Mouse (Mus musculus): ENCODE data around the gene Nf2.
A peak's percentile ranks its signal among the peaks of the same experiment; 100 is the strongest.

Nf2 gene

DNA sequence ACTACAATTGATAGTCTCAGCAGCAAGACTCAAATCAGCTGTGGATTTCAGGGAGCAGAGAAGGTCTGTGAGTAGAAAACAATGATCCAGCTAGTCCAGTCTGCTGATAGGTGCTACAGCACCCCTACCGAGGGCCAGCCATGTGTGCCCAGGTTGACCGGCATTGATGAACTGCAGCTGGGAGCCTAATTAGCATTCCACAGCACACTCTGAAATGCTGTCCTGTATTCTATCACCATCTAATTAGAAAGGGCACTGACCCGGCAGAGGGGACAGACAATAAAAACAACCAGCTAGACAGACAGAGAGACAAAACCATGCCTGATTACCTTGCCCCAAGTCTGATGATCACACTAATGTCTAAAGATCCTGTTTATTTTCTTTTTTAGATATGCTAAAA lies 56.3 kb downstream of the Nf2 start:
- no peak for DNase-seq (ENCODE audit: low spot score)

DNA sequence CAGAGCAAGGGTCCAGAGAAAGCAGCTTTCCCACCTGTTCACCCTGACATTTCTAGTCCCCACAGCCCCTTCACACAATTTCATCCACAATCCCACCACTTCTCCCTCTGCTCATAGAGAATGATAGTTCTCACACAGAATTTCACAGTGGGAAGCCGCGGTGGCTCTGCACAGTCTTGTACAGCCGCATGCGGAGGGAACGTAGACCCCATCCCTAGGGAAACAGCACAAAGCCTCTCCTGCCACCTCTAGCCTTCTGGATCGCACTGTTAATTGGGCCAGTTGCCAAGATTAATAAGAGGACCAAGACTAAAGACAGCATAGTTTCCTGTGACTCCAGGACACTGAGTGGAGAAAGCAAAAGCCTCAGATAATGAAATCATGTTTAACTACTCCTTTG lies 57.8 kb downstream of the Nf2 start:
- no peak for DNase-seq (ENCODE audit: low spot score)

DNA sequence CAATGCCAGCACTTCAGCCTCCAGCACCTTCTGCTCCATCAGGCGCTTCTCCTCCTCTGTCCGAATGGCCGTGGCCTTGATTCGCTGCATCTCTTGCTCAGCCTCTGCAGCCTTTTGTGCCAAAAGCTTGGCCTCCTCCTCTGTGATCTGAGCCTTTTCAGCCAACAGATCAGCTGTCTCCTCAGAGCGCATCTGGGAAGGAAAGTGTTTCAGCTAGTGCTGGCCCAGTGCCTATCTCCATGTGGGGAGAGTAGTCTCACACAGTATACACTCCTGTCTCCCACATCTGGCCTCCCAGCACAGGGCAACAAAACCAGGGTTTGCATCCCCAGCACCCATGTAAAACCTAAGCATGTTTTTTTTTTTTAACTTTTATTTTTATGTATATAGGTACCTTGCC lies 59.6 kb downstream of the Nf2 start:
- no peak for DNase-seq (ENCODE audit: low spot score)

DNA sequence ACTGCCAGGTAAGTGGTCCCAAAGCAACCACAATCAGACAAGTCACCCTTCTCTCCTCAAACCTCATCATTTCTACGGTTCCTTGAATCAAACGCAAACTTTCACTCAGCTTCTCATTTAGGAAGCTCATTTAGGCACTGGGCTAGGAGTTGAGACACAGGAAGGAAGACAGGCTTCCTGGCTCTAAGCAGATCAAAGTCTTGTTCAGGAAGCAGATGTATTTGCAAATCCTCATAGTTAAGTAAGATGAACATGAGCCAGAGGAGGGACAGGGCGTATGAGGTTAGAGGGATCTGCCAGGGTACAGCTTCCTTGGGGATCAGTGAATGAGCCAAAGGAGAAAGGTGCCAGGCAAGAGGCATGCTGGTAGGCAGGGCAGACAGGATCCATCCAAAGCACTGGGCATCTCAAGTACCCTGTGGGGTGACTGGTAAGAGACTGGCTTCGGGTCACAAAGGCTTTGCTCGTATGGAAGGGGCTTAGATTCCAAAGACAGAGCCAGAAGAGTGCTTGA lies 64.7 kb downstream of the Nf2 start:
- DNase-seq (ENCODE audit: low spot score) = no peak

DNA sequence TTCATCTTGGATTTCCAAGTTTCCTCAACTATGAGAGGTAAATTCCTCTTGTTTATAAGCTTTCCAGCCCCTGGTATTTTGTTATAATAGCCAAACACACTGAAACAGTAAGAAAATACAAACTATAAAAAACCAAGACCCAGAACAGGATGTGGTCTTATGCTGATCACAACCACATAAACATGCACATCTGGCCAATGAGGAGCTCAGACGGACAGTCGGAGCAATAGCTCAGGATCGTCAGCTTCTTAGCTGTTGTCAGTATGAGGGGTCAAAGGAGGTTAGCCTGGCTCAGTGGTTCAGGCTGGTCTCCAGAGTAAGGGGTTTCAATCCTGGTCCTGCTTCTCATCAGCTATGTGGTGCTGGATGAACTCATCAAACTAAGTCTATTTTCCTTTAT lies 66.2 kb downstream of the Nf2 start:
- DNase-seq (ENCODE audit: low spot score) = no peak

DNA sequence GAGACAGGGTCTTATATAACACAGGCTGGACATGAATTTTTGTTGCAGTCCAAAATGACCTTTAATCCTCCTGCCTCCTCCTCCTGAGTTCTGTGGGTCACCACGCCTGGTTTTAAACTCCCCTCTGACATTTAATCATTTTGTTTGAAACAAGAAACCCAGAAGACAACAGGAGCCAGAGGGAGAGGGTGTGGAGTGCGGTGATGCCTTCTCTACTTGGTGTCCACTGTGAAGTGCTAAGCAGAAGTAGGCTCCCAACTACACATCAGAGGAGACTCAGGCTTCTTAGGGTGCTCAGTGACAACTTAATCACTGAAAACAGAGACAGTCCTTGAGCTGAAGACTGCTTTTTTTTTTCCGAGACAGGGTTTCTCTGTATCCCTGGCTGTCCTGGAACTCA lies 68.4 kb downstream of the Nf2 start:
- no peak for DNase-seq (ENCODE audit: low spot score)

DNA sequence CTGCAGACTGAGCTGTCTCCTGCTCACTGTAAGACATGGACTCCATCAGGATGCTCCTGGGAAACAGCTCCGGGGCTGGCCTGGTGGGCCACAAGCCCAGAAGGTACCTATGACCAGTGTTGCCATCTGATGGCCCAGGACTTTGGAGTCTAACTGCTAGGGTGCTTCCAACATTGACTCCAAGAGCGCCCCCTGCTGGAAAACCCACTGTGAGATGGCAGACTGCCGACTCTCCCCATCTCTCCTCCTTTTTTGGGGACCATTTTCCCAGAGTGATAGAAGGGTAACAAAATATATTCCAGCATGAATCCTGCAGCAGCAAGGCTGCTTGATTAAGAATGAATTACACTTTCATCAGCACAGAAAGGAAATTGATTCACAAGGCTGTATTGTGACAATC lies 76.4 kb downstream of the Nf2 start:
- peak; percentile 50 for DNase-seq (ENCODE audit: low spot score)

DNA sequence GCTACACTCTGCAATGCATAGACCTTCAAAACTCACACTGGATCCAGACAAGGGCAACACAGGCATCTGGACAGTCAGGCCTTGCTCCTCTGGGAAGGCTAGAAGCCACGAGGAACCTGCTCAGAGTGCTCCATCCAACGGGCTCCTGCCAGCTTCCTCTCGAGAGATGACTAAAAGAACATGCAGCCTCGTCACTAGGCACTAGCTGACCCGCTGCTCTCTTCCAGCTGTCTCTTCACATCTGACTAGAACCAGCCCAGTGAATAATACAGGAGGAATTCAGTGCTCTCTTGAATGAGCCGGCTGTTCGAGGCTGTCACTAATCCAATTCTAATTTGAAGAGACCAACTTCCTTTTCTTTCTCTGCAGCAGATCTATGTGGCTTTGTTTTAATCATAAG lies 77.6 kb downstream of the Nf2 start:
- no peak for DNase-seq (ENCODE audit: low spot score)

DNA sequence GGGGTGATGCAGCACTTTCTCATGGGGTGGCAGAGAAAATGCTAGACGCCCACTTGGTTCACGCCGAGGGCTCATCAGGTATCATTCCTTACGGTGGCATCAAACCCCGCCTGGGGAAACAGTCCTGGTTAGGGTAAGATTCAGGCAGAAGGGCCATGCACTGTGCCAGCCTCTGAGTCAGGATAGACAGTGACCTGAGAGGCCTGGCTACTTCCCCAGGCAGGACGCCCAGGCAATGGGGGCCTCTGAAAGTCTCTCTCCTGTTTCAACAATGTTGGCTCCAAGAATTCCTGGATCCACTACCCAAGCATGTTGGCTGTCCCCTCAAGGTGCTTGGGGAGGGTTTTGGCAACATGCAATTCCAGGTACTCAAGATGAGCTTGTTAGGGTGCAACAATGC lies 79.5 kb downstream of the Nf2 start:
- DNase-seq (ENCODE audit: low spot score) = no peak

DNA sequence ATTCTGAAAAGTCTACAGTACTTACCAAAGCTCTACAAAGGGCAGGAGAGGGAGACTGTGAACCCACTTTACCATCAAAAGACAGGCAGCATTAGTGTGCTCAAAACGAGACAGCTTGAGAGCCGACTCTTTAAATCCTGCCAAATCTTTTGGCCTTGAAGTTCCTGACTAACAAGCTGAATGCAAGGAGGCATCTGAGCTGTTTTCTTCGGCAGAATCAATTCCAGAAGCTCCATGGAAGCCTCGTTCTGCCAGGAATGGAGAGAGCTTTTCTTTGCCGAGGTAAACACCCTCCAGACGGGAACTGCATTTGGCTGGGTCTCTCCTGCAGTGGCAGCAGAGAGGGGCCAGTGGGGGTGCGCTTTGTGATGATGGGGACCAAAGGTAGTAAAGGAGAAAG lies 80.0 kb downstream of the Nf2 start:
- no peak for DNase-seq (ENCODE audit: low spot score)

DNA sequence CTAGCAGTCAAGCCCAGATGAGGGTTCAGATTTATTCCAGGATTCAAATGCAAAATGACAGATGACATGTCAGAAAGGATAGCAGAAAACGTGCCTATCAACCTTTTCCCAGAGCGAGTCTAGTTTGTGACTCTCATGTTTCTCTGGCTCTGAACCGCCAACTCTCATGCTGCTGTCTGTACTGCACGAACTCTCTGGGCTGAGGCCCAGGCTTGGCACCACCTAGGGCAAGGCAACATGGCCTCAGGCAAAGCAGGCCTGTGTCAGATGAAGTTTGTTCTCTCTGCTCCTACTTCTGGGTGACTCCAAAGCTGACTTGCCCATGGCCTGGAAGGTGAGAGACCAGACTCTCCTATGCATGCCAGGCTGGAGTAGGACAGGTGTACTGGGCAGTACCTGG lies 80.9 kb downstream of the Nf2 start:
- DNase-seq (ENCODE audit: low spot score) = no peak

DNA sequence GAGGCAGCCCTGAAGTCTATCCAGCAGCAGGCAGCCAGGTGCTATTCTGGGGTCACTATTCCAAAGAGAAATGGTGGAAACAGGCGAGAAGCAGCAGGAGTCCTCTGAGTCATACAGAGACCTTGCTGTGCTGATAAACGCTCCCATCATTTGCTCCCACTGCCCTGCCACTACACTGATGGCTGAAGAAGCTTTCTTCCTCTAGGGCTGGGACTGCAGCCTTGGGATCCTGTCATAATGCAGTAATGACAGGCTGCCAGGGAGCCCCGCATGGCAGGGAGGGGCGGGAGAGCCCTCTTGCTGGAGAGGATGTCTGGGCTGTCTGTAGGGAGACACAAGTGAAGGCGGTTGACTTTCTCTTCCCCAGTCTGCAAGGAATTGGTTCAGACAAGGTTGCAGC lies 84.9 kb downstream of the Nf2 start:
- no peak for DNase-seq (ENCODE audit: low spot score)

DNA sequence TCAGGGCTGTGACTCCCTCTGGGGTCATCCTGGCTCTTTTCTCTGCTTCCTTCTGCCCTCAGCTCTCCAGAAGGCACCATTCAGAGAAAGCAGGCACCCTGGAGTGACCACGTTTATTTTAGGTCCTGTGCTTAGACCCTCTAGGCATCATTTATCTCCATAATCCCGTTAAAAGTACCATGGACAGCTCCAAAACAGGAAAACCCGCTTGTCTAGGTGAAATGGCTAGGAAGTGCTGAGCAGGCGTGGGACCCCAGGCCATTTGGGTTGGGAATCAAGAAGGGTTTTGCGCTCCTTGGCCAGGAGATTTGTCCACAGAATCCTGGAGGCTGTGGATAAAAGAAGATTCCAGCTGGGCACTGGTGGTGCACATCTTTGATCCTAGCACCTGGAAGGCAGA lies 85.7 kb downstream of the Nf2 start:
- DNase-seq (ENCODE audit: low spot score) = no peak

DNA sequence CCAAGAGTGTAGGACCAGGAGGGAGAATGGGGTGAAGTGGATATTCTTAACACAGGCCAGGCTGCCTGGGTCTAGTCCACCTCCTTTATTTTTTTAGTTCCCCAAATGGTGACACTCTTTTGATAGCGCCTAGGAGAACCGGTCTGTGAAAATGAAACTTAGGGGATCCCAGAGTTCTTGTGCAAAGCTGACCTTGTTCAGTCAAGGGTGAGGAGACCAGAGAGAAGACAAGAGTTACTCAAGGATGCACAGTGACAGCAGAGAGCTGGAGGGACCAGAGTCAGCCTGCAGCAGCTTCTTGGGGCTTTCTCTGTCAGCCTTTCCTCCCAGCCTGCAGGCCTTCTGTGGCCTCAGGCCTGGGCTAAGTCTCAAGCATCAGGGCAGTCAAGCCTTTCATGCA lies 86.8 kb downstream of the Nf2 start:
- no peak for DNase-seq (ENCODE audit: low spot score)

DNA sequence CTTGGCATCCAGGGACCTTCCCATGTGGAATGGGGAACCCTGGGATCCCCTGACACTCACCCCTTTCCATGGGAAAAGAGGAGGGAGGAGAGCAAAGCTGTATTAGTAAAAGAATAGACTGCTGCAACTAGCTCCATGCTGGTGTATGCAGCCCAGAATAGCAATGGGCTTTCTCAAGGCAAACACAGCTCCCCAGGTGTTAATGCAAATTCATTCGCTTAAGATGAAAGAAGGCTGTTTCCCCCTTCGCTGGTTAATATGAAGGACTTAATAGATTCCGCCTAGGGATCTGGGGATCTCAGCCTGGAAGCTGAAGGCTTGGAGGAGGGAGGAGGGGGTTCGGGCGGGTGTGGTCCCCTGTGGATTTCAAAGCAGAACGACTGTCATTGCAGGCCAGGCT lies 87.3 kb downstream of the Nf2 start:
- DNase-seq (ENCODE audit: low spot score) = no peak

DNA sequence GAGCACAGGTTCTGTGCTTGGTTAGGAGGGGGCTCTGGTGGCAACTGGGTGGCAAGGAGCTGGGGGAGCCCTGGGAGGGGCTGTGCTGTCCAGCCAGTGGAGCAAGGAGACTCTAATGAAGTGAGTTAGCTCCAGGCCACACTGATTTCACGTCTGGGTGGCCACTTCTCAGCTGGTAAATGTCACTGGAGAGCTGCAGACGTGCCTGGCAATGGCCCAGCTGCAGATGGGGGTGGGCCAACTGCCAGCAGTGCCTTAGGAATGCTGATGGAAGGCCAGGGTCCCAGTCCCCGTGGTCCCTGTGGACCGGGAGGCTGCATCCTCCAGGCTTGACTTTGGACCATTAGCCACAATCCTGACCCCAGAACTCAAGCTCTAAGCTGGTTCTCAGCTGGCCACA lies 88.9 kb downstream of the Nf2 start:
- DNase-seq (ENCODE audit: low spot score) = no peak

DNA sequence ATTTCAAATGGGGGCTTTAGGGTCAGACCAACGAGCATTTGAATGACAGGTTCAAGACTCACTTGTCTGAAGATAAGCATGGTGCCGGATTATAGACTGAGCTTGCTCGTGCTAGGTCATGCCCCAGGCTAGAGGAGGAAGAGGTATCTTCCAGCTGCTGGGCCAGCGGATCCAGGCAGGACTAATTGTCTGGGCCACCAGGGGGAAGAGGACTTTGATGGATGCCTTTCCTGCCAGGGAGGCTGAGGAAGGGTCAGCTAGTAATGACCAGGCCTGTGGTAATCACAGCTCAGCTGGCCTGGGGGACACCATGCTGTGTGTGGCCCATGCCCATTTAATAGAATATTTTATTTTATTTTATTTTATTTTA lies 91.6 kb downstream of the Nf2 start:
- no peak for DNase-seq (ENCODE audit: low spot score)

DNA sequence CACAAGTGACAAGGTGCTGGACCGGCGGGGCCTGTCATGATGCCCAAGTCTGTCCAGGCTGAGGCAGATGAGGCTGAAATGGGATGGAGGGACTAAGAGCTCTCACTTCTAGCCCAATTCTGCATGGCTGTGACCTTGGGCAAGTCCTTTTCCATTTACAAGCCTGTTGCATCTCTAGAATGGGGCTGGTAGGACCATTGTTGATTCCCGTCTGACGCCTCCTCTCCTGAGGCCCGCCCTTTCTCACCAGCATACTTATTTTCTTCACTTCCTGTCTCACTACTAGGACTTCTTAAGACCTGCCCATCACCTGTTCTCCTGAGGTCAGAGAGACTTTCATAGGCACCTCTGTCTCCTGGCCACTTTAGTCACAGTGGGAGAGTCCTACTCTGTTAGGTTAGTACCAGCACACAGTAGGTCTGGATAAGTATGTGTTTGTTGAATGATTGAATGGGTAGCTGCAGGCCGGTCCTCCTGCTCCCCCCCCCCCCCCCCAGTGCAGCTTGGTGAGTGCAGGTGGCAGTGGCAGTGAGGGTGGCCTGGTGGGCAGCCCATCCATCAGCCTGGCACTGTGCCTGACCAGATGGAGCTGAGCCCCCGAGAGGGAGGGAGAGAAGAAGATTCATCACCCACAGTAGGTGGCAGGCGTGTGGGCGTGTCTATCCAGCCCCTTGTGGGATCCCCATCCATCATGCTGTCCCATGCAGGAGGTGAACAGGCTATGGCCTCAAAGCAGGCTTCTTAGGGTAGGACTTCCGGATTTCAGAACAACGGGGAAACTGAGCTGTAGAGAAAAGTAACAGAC lies 92.2 kb downstream of the Nf2 start:
- no peak for DNase-seq (ENCODE audit: low spot score)

DNA sequence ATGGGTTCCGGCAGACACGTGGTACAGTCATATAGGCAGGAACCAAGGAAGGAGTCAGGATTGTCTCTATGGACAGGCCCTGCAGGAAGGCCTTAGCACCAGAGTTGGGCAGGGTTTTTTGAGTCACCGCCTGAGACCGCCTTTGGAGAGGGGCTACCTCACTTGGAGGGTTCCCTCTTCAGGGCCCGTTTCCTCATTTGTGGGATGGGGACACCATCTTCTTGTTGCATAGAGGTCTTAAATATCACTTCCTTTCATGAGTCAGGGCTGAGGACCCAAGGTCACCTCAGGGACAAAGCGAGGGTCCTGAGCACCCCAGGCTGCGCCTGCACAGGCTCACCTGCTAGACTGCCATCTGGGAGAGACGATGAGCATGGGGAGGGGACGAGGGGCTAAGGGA lies 92.9 kb downstream of the Nf2 start:
- no peak for DNase-seq (ENCODE audit: low spot score)

DNA sequence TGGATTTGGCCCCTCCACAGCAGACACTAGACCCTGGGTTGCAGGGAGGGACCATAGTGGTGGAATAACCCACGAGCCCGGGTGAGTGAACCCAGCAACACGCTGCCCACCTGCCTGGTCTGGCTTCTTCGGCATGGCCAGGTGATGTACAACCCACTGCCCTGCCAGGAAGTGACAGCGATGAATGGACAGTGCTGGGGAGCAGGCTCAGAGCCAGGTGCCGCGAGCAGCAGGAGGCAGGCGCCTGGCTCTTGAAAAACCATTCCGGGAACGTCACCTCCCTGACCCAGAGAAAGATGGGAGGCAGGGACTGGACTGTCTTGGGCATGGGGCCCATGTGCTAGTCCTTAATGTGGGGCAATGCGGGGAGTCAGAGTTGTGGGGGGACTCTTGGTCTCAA lies 94.5 kb downstream of the Nf2 start:
- no peak for DNase-seq (ENCODE audit: low spot score)

DNA sequence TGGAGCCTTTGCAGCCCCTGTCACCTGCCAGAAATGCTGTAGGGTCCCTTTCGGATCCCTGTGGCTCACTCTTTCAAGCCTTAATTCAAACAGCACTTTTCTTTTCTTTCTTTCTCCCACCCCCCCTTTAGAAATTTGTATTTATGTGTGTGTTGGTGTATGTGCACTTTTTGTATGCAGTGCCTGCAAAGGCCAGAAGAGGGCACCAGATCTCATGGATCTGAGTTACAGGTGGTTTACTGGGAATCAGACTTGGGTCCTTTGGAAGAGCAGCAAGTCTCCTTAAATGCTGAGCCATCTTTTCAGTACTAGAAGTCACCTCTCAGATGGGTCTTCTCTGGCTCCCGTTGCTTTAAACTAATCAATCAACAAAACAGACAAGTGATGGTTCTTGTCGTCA lies 95.3 kb downstream of the Nf2 start:
- DNase-seq (ENCODE audit: low spot score) = no peak

DNA sequence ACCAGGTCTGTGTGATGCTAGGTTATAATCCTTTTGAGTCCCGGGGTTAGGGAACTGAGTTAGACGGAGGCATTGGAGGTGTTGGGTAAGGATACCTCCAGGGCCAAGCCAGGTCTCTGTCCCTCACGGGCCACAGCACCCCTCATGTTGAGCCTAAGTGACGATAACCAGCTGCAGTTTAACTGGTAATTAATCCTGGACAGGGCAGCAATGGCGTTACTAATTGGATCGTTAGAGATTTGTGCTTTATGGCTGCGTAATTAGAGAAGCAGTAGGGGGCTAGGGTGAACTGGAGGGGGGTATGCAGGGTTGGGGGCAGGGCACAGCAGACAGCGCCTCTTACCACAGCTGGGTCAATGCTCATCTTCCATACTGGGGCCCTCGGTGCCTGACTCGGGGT lies 96.5 kb downstream of the Nf2 start:
- DNase-seq (ENCODE audit: low spot score) = no peak

DNA sequence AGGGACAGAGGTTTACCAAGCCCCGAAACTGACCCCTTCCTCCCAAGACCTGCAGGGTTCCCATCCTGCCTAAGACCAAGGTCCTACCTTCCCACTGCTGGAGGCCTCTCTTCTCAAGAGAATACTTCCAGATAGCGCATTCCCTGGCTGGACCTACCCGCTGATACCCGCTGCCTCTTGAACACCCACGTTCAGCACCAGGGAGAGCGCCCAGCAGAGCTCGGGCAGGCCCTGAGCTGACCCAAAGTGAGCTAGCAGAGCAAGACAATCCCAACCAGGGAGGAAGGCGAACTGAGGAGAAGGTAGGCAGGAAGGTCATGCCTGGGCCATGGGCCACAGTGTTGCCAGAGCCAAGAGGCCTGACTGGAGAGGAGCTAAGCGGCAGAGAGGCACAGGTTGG lies 99.1 kb downstream of the Nf2 start:
- DNase-seq (ENCODE audit: low spot score) = peak; percentile 61

DNA sequence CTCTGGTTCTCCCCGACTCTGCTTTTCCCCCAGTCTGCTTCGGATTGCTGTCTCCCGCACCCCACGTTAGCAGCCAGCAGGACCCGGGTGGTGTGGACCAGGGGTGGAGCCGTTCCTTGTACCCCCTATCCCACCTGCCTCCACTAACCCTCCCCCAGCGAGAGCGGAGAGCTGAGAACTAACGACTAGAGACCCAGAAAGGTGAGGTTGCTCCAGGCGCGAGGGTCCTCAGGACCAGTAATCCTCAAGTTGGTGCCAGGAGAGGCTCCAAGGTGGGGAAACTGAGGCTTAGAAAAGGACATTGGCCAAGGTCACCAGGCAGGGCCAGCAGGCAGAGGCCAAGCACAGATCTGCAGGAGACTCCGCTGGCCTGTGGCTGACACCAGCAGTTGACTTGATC lies 102.1 kb downstream of the Nf2 start:
- DNase-seq (ENCODE audit: low spot score) = no peak

DNA sequence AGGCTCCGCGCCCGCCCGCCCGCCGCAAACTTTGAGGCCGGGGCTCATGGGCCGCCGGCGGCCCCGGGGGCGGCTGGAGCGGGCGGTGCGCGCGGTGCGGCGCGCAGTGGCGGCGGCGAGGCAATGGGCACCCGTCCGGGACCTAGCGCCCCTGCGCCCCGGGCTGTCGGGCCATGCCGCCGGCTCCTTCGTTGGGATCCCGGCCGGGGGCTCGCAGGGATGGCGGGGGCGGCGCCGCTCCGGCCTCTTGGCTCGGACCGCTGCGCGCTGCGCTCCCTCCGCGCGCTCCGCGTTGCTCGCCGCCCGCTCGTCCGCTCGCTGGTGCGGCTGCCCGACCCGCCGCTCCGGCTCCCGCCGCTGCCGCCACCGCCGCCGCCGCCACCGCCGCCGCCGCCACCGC lies 102.6 kb downstream of the Nf2 start, which contains the start of gene Cabp7:
Gene Cabp7, minus strand, starts transcription at position 46 of the 400 bp plus-strand sequence.
- no peak for DNase-seq (ENCODE audit: low spot score)
